Mouse (Mus musculus): ENCODE data around the gene Lrp2bp. TPM values are rescaled to one million over a fixed set of nuclear protein-coding genes. Genes with fewer than 3 reads are reported as not detected.

Gene Lrp2bp
- 0.05 and 0.08 TPM in 2 replicates for polyA plus RNA-seq (2021; fragmentation: Nextera tagmentation)
- long read RNA-seq, experiment 1, result 0 reads
- long read RNA-seq, experiment 2, result 0 reads

GRCm38 (mm10) chr8:45999138-45999783, at the start of gene Lrp2bp:
Gene Lrp2bp, plus strand, starts transcription at chr8:45999303.

DNA sequence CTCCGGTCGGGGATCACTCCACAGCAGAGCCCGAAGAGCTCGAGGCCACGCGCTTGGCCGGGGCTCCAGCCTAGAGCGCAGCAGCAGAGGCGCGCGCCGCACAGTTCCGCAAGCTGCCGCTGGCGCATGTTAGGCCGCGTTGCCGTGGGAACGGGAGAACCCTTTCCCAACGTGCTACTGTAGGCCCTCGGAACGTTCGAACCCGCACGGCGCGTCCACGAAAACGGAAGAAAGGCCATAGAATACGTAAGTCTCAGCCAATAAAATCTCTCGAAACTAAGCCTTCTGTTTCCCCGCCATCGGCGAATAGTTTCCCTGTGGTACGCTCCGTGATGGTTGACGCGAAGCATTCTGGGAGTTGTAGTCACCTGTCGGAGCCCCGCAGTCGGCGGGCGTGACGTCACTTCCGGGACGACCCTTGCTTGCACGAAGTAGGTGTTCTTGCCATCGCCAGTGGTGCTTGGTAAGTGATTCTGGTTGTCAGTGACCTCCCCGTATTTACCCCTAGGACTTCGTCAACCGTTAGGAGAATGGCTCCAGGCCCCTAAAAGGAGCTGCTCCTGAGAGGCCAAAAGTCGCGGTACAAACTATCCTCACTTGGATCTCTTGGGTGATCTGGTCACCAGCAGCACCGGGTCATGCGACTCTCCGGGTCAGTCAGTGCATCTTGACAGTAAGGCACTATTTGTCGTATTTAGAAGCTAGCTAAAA, 23.8 kb upstream of the Lrp2bp start, which contains the start of the genes 1700029J07Rik and Ufsp2:
1700029J07Rik (minus strand) TSS at position 127 of the 711 bp plus-strand sequence.
Ufsp2 (plus strand) TSS at position 403 of the 711 bp plus-strand sequence.

DNA sequence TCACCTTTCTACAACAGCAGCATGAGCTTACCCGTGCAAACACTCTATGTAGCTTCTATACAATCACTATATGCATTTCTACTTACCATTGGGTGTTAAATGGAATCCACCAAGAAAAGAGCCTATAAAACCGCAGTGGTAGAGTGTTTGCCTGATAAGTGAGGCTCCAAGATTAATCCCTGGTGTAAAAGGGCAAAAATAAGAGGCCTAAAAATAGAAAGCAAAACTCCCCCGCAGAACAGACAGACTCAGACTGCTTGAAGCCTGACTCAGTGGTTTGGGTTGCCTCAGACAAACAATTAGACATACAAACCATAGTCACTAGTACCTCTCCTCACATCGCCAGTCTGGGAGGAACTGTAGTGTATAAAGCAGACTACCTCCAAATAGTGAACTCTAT, 6.5 kb downstream of the Lrp2bp start, which contains the start of gene Ankrd37:
Ankrd37 (minus strand) TSS at position 112 of the 400 bp plus-strand sequence.

Other genes with a start within 250 kb of the Lrp2bp start
- gene Pdlim3, start 113.8 kb upstream of the Lrp2bp start, polyA plus RNA-seq (2021; fragmentation: Nextera tagmentation), result 0.56 and 0.62 TPM in 2 replicates
- gene Ccdc110, start 64.7 kb upstream of the Lrp2bp start, polyA plus RNA-seq (2021; fragmentation: Nextera tagmentation), result 0.15 and 0.18 TPM in 2 replicates
- 2.0 and 2.8 TPM in 2 replicates for gene 1700029J07Rik, start 24.1 kb upstream of the Lrp2bp start, polyA plus RNA-seq (2021; fragmentation: Nextera tagmentation)
- gene Ufsp2, start 23.8 kb upstream of the Lrp2bp start, polyA plus RNA-seq (2021; fragmentation: Nextera tagmentation), result 73.2 and 73.5 TPM in 2 replicates
- gene Ankrd37, start 6.4 kb downstream of the Lrp2bp start, polyA plus RNA-seq (2021; fragmentation: Nextera tagmentation), result 14.6 and 14.8 TPM in 2 replicates
- 17.9 and 22.9 TPM in 2 replicates for gene Cfap97, start 152.5 kb downstream of the Lrp2bp start, polyA plus RNA-seq (2021; fragmentation: Nextera tagmentation)
- gene Snx25, start 152.9 kb downstream of the Lrp2bp start, polyA plus RNA-seq (2021; fragmentation: Nextera tagmentation), result 9.4 and 10.2 TPM in 2 replicates
- gene Slc25a4, start 212.0 kb downstream of the Lrp2bp start, polyA plus RNA-seq (2021; fragmentation: Nextera tagmentation), result 1,918 and 1,979 TPM in 2 replicates